ENCODE assay signal across 1 mouse cellular context in genomic region chr15:82217039-82217438, GRCm38 (mm10).
TF ChIP-seq lines count a peak whose summit lies in the region.

No protein-coding gene starts in this region.

TF ChIP-seq in MEL, 35 proteins besides CTCF, POLR2A, EP300 and RAD21:
- no peak for TF ChIP-seq BHLHE40 (IDR thresholded peaks at IDR 0.05; ENCODE audit: borderline replicate concordance, low read depth, low read length)
- no peak for TF ChIP-seq MAX (IDR thresholded peaks at IDR 0.05; ENCODE audit: low read length)
- TF ChIP-seq E2F4 (IDR thresholded peaks at IDR 0.05; ENCODE audit: borderline replicate concordance, low read depth, low read length), result no peak
- no peak for TF ChIP-seq SMC3 (IDR thresholded peaks at IDR 0.05; ENCODE audit: low read depth, low read length)
- TF ChIP-seq POLR2AphosphoS2 (IDR thresholded peaks at IDR 0.05; ENCODE audit: low read length), result no peak
- no peak for TF ChIP-seq JUND (IDR thresholded peaks at IDR 0.05; ENCODE audit: low read depth, low read length)
- TF ChIP-seq SIN3A (IDR thresholded peaks at IDR 0.05; ENCODE audit: low read length), result no peak
- no peak for TF ChIP-seq HCFC1 (IDR thresholded peaks at IDR 0.05; ENCODE audit: low read depth, low read length)
- TF ChIP-seq UBTF (IDR thresholded peaks at IDR 0.05; ENCODE audit: borderline replicate concordance, insufficient read depth, low read depth, low read length), result no peak
- no peak for TF ChIP-seq ZC3H11A (IDR thresholded peaks at IDR 0.05; ENCODE audit: low read depth, low read length)
- no peak for TF ChIP-seq MAZ (IDR thresholded peaks at IDR 0.05; ENCODE audit: low read depth, low read length)
- no peak for TF ChIP-seq ZNF384 (IDR thresholded peaks at IDR 0.05; ENCODE audit: low read depth, low read length)
- TF ChIP-seq GABPA (IDR thresholded peaks at IDR 0.05; ENCODE audit: low read depth, low read length), result no peak
- TF ChIP-seq ZKSCAN1 (IDR thresholded peaks at IDR 0.05; ENCODE audit: low read depth, low read length), result no peak
- no peak for TF ChIP-seq CHD1 (IDR thresholded peaks at IDR 0.05; ENCODE audit: low read depth, low read length)
- TF ChIP-seq POLR2AphosphoS5 (IDR thresholded peaks at IDR 0.05; ENCODE audit: borderline replicate concordance, low read depth, low read length), result no peak
- TF ChIP-seq USF1 (IDR thresholded peaks at IDR 0.05; ENCODE audit: low read depth, low read length), result no peak
- TF ChIP-seq NRF1 (IDR thresholded peaks at IDR 0.05; ENCODE audit: insufficient read depth, low read depth, low read length, poor library complexity, severe bottlenecking), result no peak
- TF ChIP-seq TBP (IDR thresholded peaks at IDR 0.05; ENCODE audit: low read depth, low read length), result no peak
- TF ChIP-seq ETS1 (IDR thresholded peaks at IDR 0.05; ENCODE audit: low read depth, low read length), result no peak
